Mouse (Mus musculus): ENCODE results near the gene Itsn1. TPM values are rescaled to one million over a fixed set of nuclear protein-coding genes. Genes with fewer than 3 reads are reported as not detected.

Itsn1 gene
- polyA plus RNA-seq, 1 experiment from 2014 or later: 29.6 TPM

- WGBS: 69% methylated on average over 3 of the region's 3 CpGs
- Histone ChIP-seq H3K36me3 (peaks cover 72% of the 10 kb centered on the region), H3K27me3 (no peaks in the 10 kb centered on the region), H3K4me3 (no peak overlapping the region), H3K4me1 (no peaks in the 10 kb centered on the region), H3K4me2 (no peak overlapping the region), H3K27ac (no peak overlapping the region), H3K9me3 (no peaks in the 10 kb centered on the region), H3K9ac (no peak overlapping the region)
- ATAC-seq (ENCODE audit: insufficient number of reproducible peaks, insufficient read depth, low FRiP score, low TSS enrichment, low read depth): no peak; the same call in 1 of the 2 replicates
Observed at GRCm38 (mm10) chr16:91702771-91703188, 26.3 kb upstream of the Itsn1 start.

- no peaks in the 10 kb centered on the region for H3K27me3 ChIP-seq
- no peak overlapping the region for H3K9ac ChIP-seq
- no peaks in the 10 kb centered on the region for H3K9me3 ChIP-seq
- H3K36me3 ChIP-seq: peaks cover 74% of the 10 kb centered on the region
- no peak overlapping the region for H3K4me3 ChIP-seq
- 81% methylated on average over 14 of the region's 14 CpGs for WGBS
- no peak for ATAC-seq (ENCODE audit: insufficient number of reproducible peaks, insufficient read depth, low FRiP score, low TSS enrichment, low read depth)
- H3K4me1 ChIP-seq: no peaks in the 10 kb centered on the region
- H3K4me2 ChIP-seq: no peak overlapping the region
- H3K27ac ChIP-seq: no peak overlapping the region
Observed at GRCm38 (mm10) chr16:91704603-91705340, 24.3 kb upstream of the Itsn1 start.

GRCm38 (mm10) chr16:91710241-91710640, 18.8 kb upstream of the Itsn1 start:
- no peak overlapping the region for H3K4me3 ChIP-seq
- no peak overlapping the region for H3K4me2 ChIP-seq
- H3K4me1 ChIP-seq: no peaks in the 10 kb centered on the region
- H3K27ac ChIP-seq: no peak overlapping the region
- H3K36me3 ChIP-seq: peaks cover 77% of the 10 kb centered on the region
- H3K27me3 ChIP-seq: no peaks in the 10 kb centered on the region
- H3K9ac ChIP-seq: no peak overlapping the region
- WGBS: 92% methylated on average over 7 of the region's 7 CpGs
- ATAC-seq (ENCODE audit: insufficient number of reproducible peaks, insufficient read depth, low FRiP score, low TSS enrichment, low read depth): no peak
- no peaks in the 10 kb centered on the region for H3K9me3 ChIP-seq

- H3K9ac ChIP-seq: no peak overlapping the region
- 85% methylated on average over 11 of the region's 11 CpGs for whole genome bisulfite sequencing
- no peaks in the 10 kb centered on the region for H3K4me1 ChIP-seq
- no peak overlapping the region for H3K27ac ChIP-seq
- H3K9me3 ChIP-seq: no peaks in the 10 kb centered on the region
- H3K36me3 ChIP-seq: peaks cover 73% of the 10 kb centered on the region
- ATAC-seq (ENCODE audit: insufficient number of reproducible peaks, insufficient read depth, low FRiP score, low TSS enrichment, low read depth): no peak
- H3K4me3 ChIP-seq: no peak overlapping the region
- no peaks in the 10 kb centered on the region for H3K27me3 ChIP-seq
- H3K4me2 ChIP-seq: no peak overlapping the region
Observed at GRCm38 (mm10) chr16:91716927-91717349, 12.1 kb upstream of the Itsn1 start.

GRCm38 (mm10) chr16:91717399-91717798, 11.7 kb upstream of the Itsn1 start:
- 86% methylated on average over 4 of the region's 4 CpGs for WGBS
- Histone ChIP-seq H3K9me3 (no peaks in the 10 kb centered on the region), H3K27ac (no peak overlapping the region), H3K9ac (no peak overlapping the region), H3K4me1 (no peaks in the 10 kb centered on the region), H3K36me3 (peaks cover 68% of the 10 kb centered on the region), H3K4me2 (no peak overlapping the region), H3K4me3 (no peak overlapping the region), H3K27me3 (no peaks in the 10 kb centered on the region)
- ATAC-seq (ENCODE audit: insufficient number of reproducible peaks, insufficient read depth, low FRiP score, low TSS enrichment, low read depth): no peak

- no peak overlapping the region for H3K4me2 ChIP-seq
- H3K9ac ChIP-seq: no peak overlapping the region
- H3K4me3 ChIP-seq: no peak overlapping the region
- H3K9me3 ChIP-seq: no peaks in the 10 kb centered on the region
- H3K27me3 ChIP-seq: no peaks in the 10 kb centered on the region
- WGBS: 47% methylated on average over 3 of the region's 3 CpGs
- ATAC-seq (ENCODE audit: insufficient number of reproducible peaks, insufficient read depth, low FRiP score, low TSS enrichment, low read depth): no peak
- no peak overlapping the region for H3K27ac ChIP-seq
- H3K36me3 ChIP-seq: peaks cover 39% of the 10 kb centered on the region
- peaks cover 13% of the 10 kb centered on the region for H3K4me1 ChIP-seq
Observed at GRCm38 (mm10) chr16:91724247-91724646, 4.8 kb upstream of the Itsn1 start.

GRCm38 (mm10) chr16:91727433-91727832, 1.6 kb upstream of the Itsn1 start:
- Histone ChIP-seq H3K4me2 (peak overlapping the region; percentile 75), H3K9ac (peak overlapping the region; percentile 79), H3K4me3 (peak overlapping the region; percentile 90), H3K9me3 (no peaks in the 10 kb centered on the region), H3K4me1 (peaks cover 30% of the 10 kb centered on the region), H3K27ac (no peak overlapping the region), H3K27me3 (no peaks in the 10 kb centered on the region), H3K36me3 (0 out of 2 replicates have a peak, but pooled peaks cover 14% of the 10 kb centered on the region)
- ATAC-seq (ENCODE audit: insufficient number of reproducible peaks, insufficient read depth, low FRiP score, low TSS enrichment, low read depth): no peak
- WGBS: 84% methylated on average over 15 of the region's 15 CpGs

GRCm38 (mm10) chr16:91728123-91729065, 687 bp upstream of the Itsn1 start, which contains the start of gene Cryzl1:
TSS of gene Cryzl1 (minus strand) at chr16:91728975.
- ATAC-seq (ENCODE audit: insufficient number of reproducible peaks, insufficient read depth, low FRiP score, low TSS enrichment, low read depth): peak; percentile 97
- no peaks in the 10 kb centered on the region for H3K9me3 ChIP-seq
- H3K9ac ChIP-seq: peak within 1 kb of the TSS; percentile 92
- peak within 1 kb of the TSS; percentile 75 for H3K4me2 ChIP-seq
- peaks cover 30% of the 10 kb centered on the region for H3K4me1 ChIP-seq
- no peaks in the 10 kb centered on the region for H3K27me3 ChIP-seq
- peak within 1 kb of the TSS; percentile 93 for H3K27ac ChIP-seq
- WGBS: 1% methylated on average over 46 of the region's 46 CpGs
- H3K4me3 ChIP-seq: peak within 1 kb of the TSS; percentile 90
- H3K36me3 ChIP-seq: 0 out of 2 replicates have a peak, but pooled peaks cover 14% of the 10 kb centered on the region

- under 1% methylated on average over 39 of the region's 44 CpGs for WGBS
- Histone ChIP-seq H3K27ac (peak overlapping the region; percentile 93), H3K9me3 (no peaks in the 10 kb centered on the region), H3K9ac (peak overlapping the region; percentile 92), H3K4me3 (peak overlapping the region; percentile 90), H3K27me3 (no peaks in the 10 kb centered on the region), H3K36me3 (0 out of 2 replicates have a peak, but pooled peaks cover 5% of the 10 kb centered on the region), H3K4me2 (peak overlapping the region; percentile 73), H3K4me1 (peaks cover 37% of the 10 kb centered on the region)
- ATAC-seq (ENCODE audit: insufficient number of reproducible peaks, insufficient read depth, low FRiP score, low TSS enrichment, low read depth): no peak
Observed at GRCm38 (mm10) chr16:91729821-91730441, 850 bp downstream of the Itsn1 start.

- peak overlapping the region; percentile 73 for H3K4me2 ChIP-seq
- H3K36me3 ChIP-seq: no peaks in the 10 kb centered on the region
- peak overlapping the region; percentile 90 for H3K4me3 ChIP-seq
- ATAC-seq (ENCODE audit: insufficient number of reproducible peaks, insufficient read depth, low FRiP score, low TSS enrichment, low read depth): no peak
- H3K27me3 ChIP-seq: no peaks in the 10 kb centered on the region
- H3K9ac ChIP-seq: peak overlapping the region; percentile 92
- no peaks in the 10 kb centered on the region for H3K9me3 ChIP-seq
- H3K27ac ChIP-seq: peak overlapping the region; percentile 93
- WGBS: under 1% methylated on average over 11 of the region's 11 CpGs
- H3K4me1 ChIP-seq: peaks cover 38% of the 10 kb centered on the region
Observed at GRCm38 (mm10) chr16:91730446-91730845, 1.4 kb downstream of the Itsn1 start.

GRCm38 (mm10) chr16:91732816-91733215, 3.7 kb downstream of the Itsn1 start:
- Histone ChIP-seq H3K9me3 (no peaks in the 10 kb centered on the region), H3K27me3 (no peaks in the 10 kb centered on the region), H3K4me2 (no peak overlapping the region), H3K4me1 (peaks cover 27% of the 10 kb centered on the region), H3K27ac (no peak overlapping the region), H3K9ac (no peak overlapping the region), H3K36me3 (no peaks in the 10 kb centered on the region), H3K4me3 (no peak overlapping the region)
- no peak for ATAC-seq (ENCODE audit: insufficient number of reproducible peaks, insufficient read depth, low FRiP score, low TSS enrichment, low read depth)
- WGBS: 72% methylated on average over 2 of the region's 2 CpGs

Measured in embryonic facial prominence, embryonic 13.5 days (tissue).